In the genomic region with DNA sequence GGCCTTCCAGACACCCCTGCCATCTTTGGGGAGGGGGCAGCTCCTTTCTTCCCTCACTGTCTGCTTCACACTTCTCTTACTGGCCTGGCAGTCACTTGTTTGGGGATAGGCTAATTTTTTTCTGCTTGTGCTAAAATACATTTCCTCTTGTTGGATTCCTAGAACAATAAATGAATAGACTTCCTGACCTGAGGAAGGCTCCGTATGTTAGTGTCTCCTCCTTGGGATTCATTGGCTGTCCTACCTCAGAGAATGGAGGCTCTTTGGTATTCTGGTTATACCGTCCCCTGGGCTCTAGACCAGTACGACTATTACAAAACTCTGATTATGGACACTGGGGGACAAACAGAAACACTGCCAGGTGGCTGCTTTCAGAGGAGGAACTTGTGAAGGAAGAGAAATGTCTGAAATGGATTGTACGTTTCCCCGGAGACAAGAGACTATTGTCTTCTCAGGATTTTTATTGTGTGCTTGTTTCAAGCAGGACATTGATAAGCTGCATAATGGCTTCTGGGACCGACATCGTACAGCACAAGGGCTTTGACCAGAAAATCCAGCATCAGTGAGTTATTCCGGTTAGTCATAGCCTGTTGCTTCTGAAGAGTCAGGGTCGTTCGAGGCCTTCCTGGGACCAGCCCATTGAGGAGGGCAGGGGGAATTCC, we compare ENCODE assay signal across 27 mouse cellular contexts. TPM values are rescaled to one million over a fixed set of nuclear protein-coding genes. Genes with fewer than 3 reads are reported as not detected.
A peak's percentile ranks its signal among the peaks of the same experiment; 100 is the strongest.
DNase-seq lines count a peak whose midpoint lies in the region; ATAC-seq and TF ChIP-seq lines count a peak whose summit lies in the region.
"Had no signal": no experiment of that assay in that cellular context is flagged by ENCODE, and none has a peak within 500 bp of the region (broad histone marks: within the 10 kb centered on the region; RNA-seq: fewer than 3 reads in every experiment).

Gene Lpo, minus strand, starts transcription at position 51 of the 662 bp plus-strand sequence.

- peak; percentile 5 for DNase-seq in forebrain, postnatal 0 days
- no peak for DNase-seq in forebrain, embryonic 11.5 days (ENCODE audit: low spot score)
- DNase-seq in neural tube, embryonic 11.5 days (ENCODE audit: low spot score) = peak; percentile 15
- DNase-seq in neural tube, embryonic 10.5 days (ENCODE audit: extremely low spot score, low spot score) = no peak
- DNase-seq in mesoderm, embryonic 11.5 days (ENCODE audit: low read depth, low spot score) = peak; percentile 50
- DNase-seq in telencephalon, adult 2 months (ENCODE audit: low read depth, low spot score) = peak; percentile 27
- DNase-seq in heart, adult 8-10 months (ENCODE audit: low spot score) = no peak
- no peak for DNase-seq in ovary, postnatal 14 days (ENCODE audit: low spot score)
- DNase-seq: adrenal gland, postnatal 36 days; cerebellum, adult 9-10 months; gastrocnemius, postnatal 10 days; heart, adult 18-20 months; heart, postnatal 4 days; kidney, adult 9 months; kidney, postnatal 36 days; liver, postnatal 0 days; lung, postnatal 10 days; spleen, adult 18-20 months; thymus, adult 18-20 months had no signal

- H3K4me1 ChIP-seq in forebrain, postnatal 0 days (ENCODE audit: insufficient read depth) = no peaks in the 10 kb centered on the region
- no peaks in the 10 kb centered on the region for H3K4me1 ChIP-seq in forebrain, embryonic 11.5 days (replicated peaks; ENCODE audit: control insufficient read depth, insufficient read depth, low read length)
- H3K4me1 ChIP-seq in neural tube, embryonic 11.5 days (ENCODE audit: control insufficient read depth, insufficient read depth, low read length) = peaks cover 4% of the 10 kb centered on the region; the same call in 1 of the 2 replicates
- H3K4me1 ChIP-seq: heart, embryonic 15.5 days; intestine, embryonic 15.5 days; limb, embryonic 10.5 days had no signal

- no peaks in the 10 kb centered on the region for H3K36me3 ChIP-seq in forebrain, postnatal 0 days (ENCODE audit: insufficient read depth)
- no peaks in the 10 kb centered on the region for H3K36me3 ChIP-seq in forebrain, embryonic 11.5 days (ENCODE audit: control insufficient read depth, insufficient read depth, low read length)
- H3K36me3 ChIP-seq in neural tube, embryonic 11.5 days (ENCODE audit: control insufficient read depth, insufficient read depth, low read length) = no peaks in the 10 kb centered on the region
- H3K36me3 ChIP-seq: forebrain, embryonic 12.5 days; heart, embryonic 15.5 days; intestine, embryonic 15.5 days; limb, embryonic 10.5 days had no signal

- no peak within 1 kb of the TSS for H3K27ac ChIP-seq in forebrain, postnatal 0 days (ENCODE audit: low read depth, low read length)
- H3K27ac ChIP-seq in forebrain, embryonic 11.5 days (ENCODE audit: low read depth, low read length) = no peak within 1 kb of the TSS
- H3K27ac ChIP-seq in neural tube, embryonic 11.5 days (ENCODE audit: low read depth, low read length) = no peak within 1 kb of the TSS
- H3K27ac ChIP-seq: forebrain, embryonic 12.5 days; heart, embryonic 15.5 days; intestine, embryonic 15.5 days; limb, embryonic 10.5 days had no signal

- H3K9me3 ChIP-seq in forebrain, postnatal 0 days (ENCODE audit: low read length) = no peaks in the 10 kb centered on the region
- H3K9me3 ChIP-seq in forebrain, embryonic 11.5 days (ENCODE audit: control insufficient read depth, low read length) = no peaks in the 10 kb centered on the region
- no peaks in the 10 kb centered on the region for H3K9me3 ChIP-seq in neural tube, embryonic 11.5 days (ENCODE audit: control insufficient read depth, low read length)
- H3K9me3 ChIP-seq: forebrain, embryonic 12.5 days; heart, embryonic 15.5 days; intestine, embryonic 15.5 days; limb, embryonic 10.5 days had no signal

- no peak for TF ChIP-seq CTCF in forebrain, postnatal 0 days (IDR thresholded peaks at IDR 0.05; ENCODE audit: low read depth)

- no peak within 1 kb of the TSS for H3K4me3 ChIP-seq in forebrain, postnatal 0 days (ENCODE audit: low read depth, low read length)
- H3K4me3 ChIP-seq in forebrain, embryonic 11.5 days (ENCODE audit: low read depth, low read length) = no peak within 1 kb of the TSS
- H3K4me3 ChIP-seq in neural tube, embryonic 11.5 days (ENCODE audit: low read depth, low read length) = no peak within 1 kb of the TSS
- H3K4me3 ChIP-seq: forebrain, embryonic 12.5 days; heart, embryonic 15.5 days; intestine, embryonic 15.5 days; limb, embryonic 10.5 days; myocyte had no signal

- 21% methylated on average over 10 of the region's 10 CpGs for WGBS in forebrain, postnatal 0 days
- 51% methylated on average over 10 of the region's 10 CpGs for WGBS in forebrain, embryonic 11.5 days
- 39% methylated on average over 10 of the region's 10 CpGs for WGBS in neural tube, embryonic 11.5 days

- H3K27me3 ChIP-seq in forebrain, postnatal 0 days (ENCODE audit: insufficient read depth, low read length) = no peaks in the 10 kb centered on the region
- no peaks in the 10 kb centered on the region for H3K27me3 ChIP-seq in forebrain, embryonic 11.5 days (ENCODE audit: control insufficient read depth, insufficient read depth, low read length)
- H3K27me3 ChIP-seq in neural tube, embryonic 11.5 days (ENCODE audit: control insufficient read depth, insufficient read depth, low read length) = no peaks in the 10 kb centered on the region
- H3K27me3 ChIP-seq: intestine, embryonic 15.5 days had no signal

- peak; percentile 55 for ATAC-seq in forebrain, postnatal 0 days
- no peak for ATAC-seq in forebrain, embryonic 11.5 days (replicated peaks; ENCODE audit: low FRiP score)
- no peak for ATAC-seq in neural tube, embryonic 11.5 days (ENCODE audit: insufficient read depth, low FRiP score, low TSS enrichment)
- ATAC-seq: intestine, embryonic 15.5 days; liver, postnatal 0 days had no signal

- H3K4me2 ChIP-seq in forebrain, postnatal 0 days (ENCODE audit: low read depth) = no peak within 1 kb of the TSS
- no peak within 1 kb of the TSS for H3K4me2 ChIP-seq in forebrain, embryonic 11.5 days (ENCODE audit: low read depth, low read length, severe bottlenecking)
- no peak within 1 kb of the TSS for H3K4me2 ChIP-seq in neural tube, embryonic 11.5 days (ENCODE audit: low read depth)
- H3K4me2 ChIP-seq: forebrain, embryonic 12.5 days; heart, embryonic 15.5 days; intestine, embryonic 15.5 days had no signal

- no peak within 1 kb of the TSS for H3K9ac ChIP-seq in forebrain, postnatal 0 days
- no peak within 1 kb of the TSS for H3K9ac ChIP-seq in forebrain, embryonic 11.5 days (ENCODE audit: low read length)
- H3K9ac ChIP-seq in neural tube, embryonic 11.5 days (ENCODE audit: low read length) = no peak within 1 kb of the TSS
- H3K9ac ChIP-seq: forebrain, embryonic 12.5 days; heart, embryonic 15.5 days; intestine, embryonic 15.5 days; liver, postnatal 0 days had no signal

RNA-seq across cellular contexts. Expression of gene Lpo, which starts in this region (rescaled TPM):
- 0.46 and 1.1 TPM in 2 replicates for total RNA-seq in forebrain, postnatal 0 days (2014; rRNA removed)
- polyA plus RNA-seq in forebrain, postnatal 0 days (2015; fragmentation: Nextera tagmentation; extraction: Ambion mirVana) = 0.62 and 1.3 TPM in 2 replicates
- 0.28 and 1.0 TPM in 2 replicates for polyA plus RNA-seq in forebrain, embryonic 11.5 days (2014; fragmentation: Nextera tagmentation; extraction: Ambion mirVana)
- 0.20 and 0.58 TPM in 2 replicates for polyA plus RNA-seq in neural tube, embryonic 11.5 days (2014; fragmentation: Nextera tagmentation; extraction: Ambion mirVana)
- total RNA-seq in heart, adult 8-10 months (2022) = not detected
- total RNA-seq: adrenal gland, postnatal 36 days; CH12.LX; gastrocnemius, postnatal 10 days; heart, adult 18-20 months; heart, postnatal 4 days; liver, adult 2 months; MEL had no signal
- polyA plus RNA-seq: limb, embryonic 10.5 days; liver, adult 2 months; liver, postnatal 0 days; myocyte had no signal

Comparison
In these comparisons a context has a peak if more than half of its experiments do, and no peak if none do; other contexts are left out.
1. DNase-seq: peak in forebrain, postnatal 0 days (single experiment), mesoderm, embryonic 11.5 days (single experiment) and telencephalon, adult 2 months (single experiment); none in forebrain, embryonic 11.5 days (single experiment), neural tube, embryonic 10.5 days (single experiment), heart, adult 8-10 months (single experiment) and ovary, postnatal 14 days (single experiment).
2. Peak in DNase-seq in neural tube, embryonic 11.5 days; RNA of the gene not detected or under 1 TPM.